Mouse (Mus musculus) lung, embryonic 14.5 days (tissue): Measurements from ENCODE around the gene Cabp2. TPM values are rescaled to one million over a fixed set of nuclear protein-coding genes. Genes with fewer than 3 reads are reported as not detected.
"Not testable (repeated sequence)": the region's sequence is repeated elsewhere in the genome, so short reads cannot be mapped to it uniquely, and the experiment has no call there.

Source experiments
- ATAC-seq: fragments of 200-750 bp; cut with Nextera tagmentation; 2 replicates; pipeline ENCODE4 v1.8.0; 2017; ENCODE audit warnings: mild to moderate bottlenecking, moderate TSS enrichment, moderate library complexity; ENCODE audit not compliant: insufficient read depth
- DNase-seq: peaks from one replicate; pipeline ENCODE4 v3.0.0-alpha.2; 2015
- H3K27ac ChIP-seq: fragments of 300-500 bp; sonication (generic); 2 replicates; pipeline ENCODE4 v1.5.1; 2014; ENCODE audit warnings: low read depth, mild to moderate bottlenecking, moderate library complexity
- H3K27me3 ChIP-seq: fragments of 300-500 bp; sonication (generic); 2 replicates; pipeline ENCODE4 v1.6.1; 2014; ENCODE audit warnings: low read length, control low read depth; ENCODE audit not compliant: insufficient read depth
- H3K36me3 ChIP-seq: fragments of 300-500 bp; sonication (generic); 2 replicates; pipeline ENCODE4 v1.6.1; 2014; ENCODE audit warnings: control low read depth; ENCODE audit not compliant: insufficient read depth
- H3K4me1 ChIP-seq: fragments of 300-500 bp; sonication (generic); 2 replicates; pipeline ENCODE4 v1.6.1; 2014; ENCODE audit warnings: antibody characterized with exemption, control low read depth; ENCODE audit not compliant: insufficient read depth
- H3K4me2 ChIP-seq: fragments of 300-500 bp; sonication (generic); 2 replicates; pipeline ENCODE4 v1.6.1; 2014; ENCODE audit warnings: mild to moderate bottlenecking
- H3K4me3 ChIP-seq: fragments of 300-500 bp; sonication (generic); 2 replicates; pipeline ENCODE4 v1.5.1; 2014; ENCODE audit warnings: low read depth, low read length
- H3K9ac ChIP-seq: fragments of 300-500 bp; sonication (generic); 2 replicates; pipeline ENCODE4 v1.6.1; 2014
- H3K9me3 ChIP-seq: fragments of 300-500 bp; sonication (generic); 2 replicates; pipeline ENCODE4 v1.6.1; 2016; ENCODE audit warnings: low read depth, low read length, control low read depth
- CTCF ChIP-seq: IDR thresholded peaks from 2 replicates; pipeline ENCODE4 v1.5.1; 2016; ENCODE audit warnings: antibody characterized with exemption, low read depth
- WGBS: fragments of 180-500 bp; shearing (Covaris S2); extraction: QIAGEN DNeasy Blood & Tissue Kit; methylation state at CpG from one replicate; pipeline ENCODE4 v1.1.7; 2014; 5-methylcytosine and 5-hydroxymethylcytosine counted together
- polyA plus RNA-seq: library from polyadenylated mRNA; unstranded; fragments of >200 nt; fragmentation: Nextera tagmentation; extraction: Ambion mirVana; gene quantifications from 2 replicates; pipeline ENCODE4 v1.2.1, GENCODE M21; 2014

The Cabp2 gene
- polyA plus RNA-seq, 1 experiment from 2014 or later, result not detected

DNA sequence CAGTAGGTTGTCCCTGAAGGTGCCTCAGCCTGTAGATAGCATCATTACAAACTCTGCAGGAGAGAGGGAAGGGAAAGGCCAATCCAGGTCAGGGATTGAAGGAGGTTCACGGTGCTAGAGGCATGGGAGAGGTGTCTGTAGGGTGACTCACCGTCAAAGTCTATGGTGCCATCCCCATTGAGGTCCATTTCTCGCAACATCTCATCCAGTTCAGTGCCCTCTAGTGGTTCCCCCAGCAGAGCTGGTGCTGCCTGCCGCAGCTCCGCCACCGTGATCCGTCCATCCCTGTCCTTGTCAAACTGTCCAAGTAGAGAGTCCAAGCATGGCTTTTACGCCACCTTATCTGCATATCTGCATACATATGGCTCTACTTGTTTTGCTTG is 54.6 kb downstream of the Cabp2 start:
- DNase-seq, ATAC-seq, H3K4me1 ChIP-seq, H3K27me3 ChIP-seq, H3K9ac ChIP-seq, H3K4me2 ChIP-seq, H3K27ac ChIP-seq, H3K4me3 ChIP-seq, H3K9me3 ChIP-seq: not testable (repeated sequence)
- 12% methylated on average over 8 of the region's 8 CpGs for WGBS
- H3K36me3 ChIP-seq, result peaks cover 25% of the 10 kb centered on the region
- peak; percentile 60 for TF ChIP-seq CTCF

DNA sequence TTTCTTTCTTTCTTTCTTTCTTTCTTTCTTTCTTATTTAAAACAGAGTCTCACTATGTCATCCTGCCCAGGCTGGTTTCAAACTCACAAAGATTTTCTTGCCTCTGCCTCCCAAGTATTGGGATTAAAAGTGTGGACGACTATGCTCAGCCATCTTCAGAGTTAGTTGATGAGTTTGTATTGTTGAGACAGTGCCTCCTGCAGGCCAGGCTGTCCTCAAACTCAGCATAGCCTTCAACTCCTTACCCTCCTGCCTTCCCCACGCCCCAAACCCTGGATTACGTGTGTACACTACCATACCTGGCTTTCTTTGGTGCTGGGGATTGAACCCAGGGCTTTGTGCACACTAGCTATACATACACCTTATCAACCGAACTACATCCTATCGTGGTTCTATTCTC is 55.1 kb downstream of the Cabp2 start:
- H3K9me3 ChIP-seq, result no peaks in the 10 kb centered on the region

More for the DNA sequence above, 55.1 kb downstream of the Cabp2 start:
- H3K4me3 ChIP-seq, result no peak overlapping the region
- H3K27me3 ChIP-seq, result no peaks in the 10 kb centered on the region
- H3K4me1 ChIP-seq, result no peaks in the 10 kb centered on the region
- peaks cover 19% of the 10 kb centered on the region for H3K36me3 ChIP-seq
- H3K9ac ChIP-seq, result no peak overlapping the region
- no peak overlapping the region for H3K4me2 ChIP-seq
- TF ChIP-seq CTCF, result no peak
- DNase-seq (no peak), ATAC-seq (no peak)
- no peak overlapping the region for H3K27ac ChIP-seq
- WGBS, result 79% methylated on average over 5 of the region's 5 CpGs

Other genes with a start within 250 kb of the Cabp2 start
- gene Chka, start 229.8 kb upstream of the Cabp2 start, polyA plus RNA-seq, result 54.0 and 63.0 TPM in 2 replicates
- 31.7 and 36.0 TPM in 2 replicates for gene Tcirg1, start 174.4 kb upstream of the Cabp2 start, polyA plus RNA-seq
- 326 and 335 TPM in 2 replicates for gene Ndufs8, start 168.8 kb upstream of the Cabp2 start, polyA plus RNA-seq
- gene Aldh3b1, start 151.8 kb upstream of the Cabp2 start, polyA plus RNA-seq, result 3.0 and 3.6 TPM in 2 replicates
- gene Unc93b1, start 146.4 kb upstream of the Cabp2 start, polyA plus RNA-seq, result 13.3 and 14.8 TPM in 2 replicates
- gene Aldh3b3, start 122.9 kb upstream of the Cabp2 start, polyA plus RNA-seq, result not detected in 2 replicates
- gene Aldh3b2, start 109.2 kb upstream of the Cabp2 start, polyA plus RNA-seq, result 0.62 and 1.0 TPM in 2 replicates
- gene Acy3, start 95.0 kb upstream of the Cabp2 start, polyA plus RNA-seq, result 7.2 and 8.0 TPM in 2 replicates
- gene Tbx10, start 88.8 kb upstream of the Cabp2 start, polyA plus RNA-seq, result not detected in 2 replicates
- gene Nudt8, start 81.0 kb upstream of the Cabp2 start, polyA plus RNA-seq, result 24.4 and 25.3 TPM in 2 replicates
- 1.8 and 2.3 TPM in 2 replicates for gene Gm49405, start 81.0 kb upstream of the Cabp2 start, polyA plus RNA-seq
- gene Doc2g, start 78.3 kb upstream of the Cabp2 start, polyA plus RNA-seq, result 2.2 and 3.0 TPM in 2 replicates
- 193 and 198 TPM in 2 replicates for gene Ndufv1, start 68.8 kb upstream of the Cabp2 start, polyA plus RNA-seq
- gene Gstp1, start 43.6 kb upstream of the Cabp2 start, polyA plus RNA-seq, result 424 and 468 TPM in 2 replicates
- 2.9 and 3.4 TPM in 2 replicates for gene Gstp2, start 35.6 kb upstream of the Cabp2 start, polyA plus RNA-seq
- not detected in 2 replicates for gene Gstp3, start 22.0 kb upstream of the Cabp2 start, polyA plus RNA-seq
- 76.6 and 76.8 TPM in 2 replicates for gene Cdk2ap2, start 15.6 kb downstream of the Cabp2 start, polyA plus RNA-seq
- 5.5 and 7.3 TPM in 2 replicates for gene Pitpnm1, start 18.4 kb downstream of the Cabp2 start, polyA plus RNA-seq
- 93.5 and 94.5 TPM in 2 replicates for gene Aip, start 44.3 kb downstream of the Cabp2 start, polyA plus RNA-seq
- not detected in 2 replicates for gene Gpr152, start 58.2 kb downstream of the Cabp2 start, polyA plus RNA-seq
- gene Cabp4, start 62.5 kb downstream of the Cabp2 start, polyA plus RNA-seq, result 0.09 TPM in 1 of 2 replicates, not detected in the other
- gene Coro1b, start 67.0 kb downstream of the Cabp2 start, polyA plus RNA-seq, result 134 and 148 TPM in 2 replicates
- gene Ptprcap, start 72.0 kb downstream of the Cabp2 start, polyA plus RNA-seq, result 0.81 and 1.1 TPM in 2 replicates
- 37.9 and 43.2 TPM in 2 replicates for gene Rps6kb2, start 81.8 kb downstream of the Cabp2 start, polyA plus RNA-seq
- gene Carns1, start 93.9 kb downstream of the Cabp2 start, polyA plus RNA-seq, result 1.7 and 2.5 TPM in 2 replicates
- 1.8 and 2.4 TPM in 2 replicates for gene Tbc1d10c, start 109.7 kb downstream of the Cabp2 start, polyA plus RNA-seq
- gene Ppp1ca, start 110.5 kb downstream of the Cabp2 start, polyA plus RNA-seq, result 960 and 994 TPM in 2 replicates
- 42.1 and 47.4 TPM in 2 replicates for gene Rad9a, start 120.1 kb downstream of the Cabp2 start, polyA plus RNA-seq
- gene Clcf1, start 132.7 kb downstream of the Cabp2 start, polyA plus RNA-seq, result 4.4 and 5.0 TPM in 2 replicates
- not detected in 2 replicates for gene AC109138.7, start 132.8 kb downstream of the Cabp2 start, polyA plus RNA-seq
- gene Pold4, start 150.3 kb downstream of the Cabp2 start, polyA plus RNA-seq, result 22.6 and 22.8 TPM in 2 replicates
- gene Ssh3, start 187.6 kb downstream of the Cabp2 start, polyA plus RNA-seq, result 10.6 and 11.1 TPM in 2 replicates
- gene Ankrd13d, start 201.6 kb downstream of the Cabp2 start, polyA plus RNA-seq, result 2.4 and 2.8 TPM in 2 replicates
- gene Grk2, start 224.6 kb downstream of the Cabp2 start, polyA plus RNA-seq, result 19.4 and 23.0 TPM in 2 replicates